Mouse (Mus musculus) bone marrow macrophage, adult 2 months (primary cell): ENCODE data around the gene Rap1gap2.

ENCODE experiments used
- CTCF ChIP-seq: IDR thresholded peaks from 2 replicates; pipeline ENCODE4 v1.5.1; 2012; ENCODE audit warnings: low read depth, mild to moderate bottlenecking, low read length, moderate library complexity
- POLR2A ChIP-seq: IDR thresholded peaks from 2 replicates; pipeline ENCODE4 v1.6.1; 2012; ENCODE audit warnings: mild to moderate bottlenecking, low read depth, low read length, borderline replicate concordance

- TF ChIP-seq CTCF (no peak), POLR2A (no peak)
Measured at GRCm38 (mm10) chr11:74502485-74502884, 108.2 kb downstream of the Rap1gap2 start.
